Mouse (Mus musculus) left cerebral cortex, adult 2 months (tissue): ENCODE data around the gene Tac2. TPM values are rescaled to one million over a fixed set of nuclear protein-coding genes. Genes with fewer than 3 reads are reported as not detected.

ENCODE experiments used
- DNase-seq, 2 experiments: peaks; one replicate each; pipeline ENCODE4 v3.0.0; 2021 to 2022; ENCODE audit warnings: low spot score in 2 of 2, mixed read lengths in 1 of 2; ENCODE audit errors: extremely low spot score in 1 of 2
- H3K27ac ChIP-seq: fragments of 200-600 bp; 2 replicates; pipeline ENCODE4 v1.8.1; 2022
- H3K4me3 ChIP-seq: fragments of 200-600 bp; 2 replicates; pipeline ENCODE4 v1.8.1; 2022
- CTCF ChIP-seq: fragments of 200-600 bp; IDR thresholded peaks from 2 replicates; pipeline ENCODE4 v1.8.1; 2022; ENCODE audit warnings: antibody characterized with exemption, mild to moderate bottlenecking, moderate library complexity
- intact Hi-C: fragments of 180-260 bp; cut with DNase I; formaldehyde crosslinking; loops from one replicate; pipeline ENCODE4 v1.15.1; 2025
- total RNA-seq, 2 experiments: library from RNA; stranded (reverse); gene quantifications; 2 replicates each; pipeline ENCODE4 v1.2.3; 2021

Tac2 gene
- total RNA-seq, 2 experiments from 2014 or later, result 13.9 to 14.9 TPM

DNA sequence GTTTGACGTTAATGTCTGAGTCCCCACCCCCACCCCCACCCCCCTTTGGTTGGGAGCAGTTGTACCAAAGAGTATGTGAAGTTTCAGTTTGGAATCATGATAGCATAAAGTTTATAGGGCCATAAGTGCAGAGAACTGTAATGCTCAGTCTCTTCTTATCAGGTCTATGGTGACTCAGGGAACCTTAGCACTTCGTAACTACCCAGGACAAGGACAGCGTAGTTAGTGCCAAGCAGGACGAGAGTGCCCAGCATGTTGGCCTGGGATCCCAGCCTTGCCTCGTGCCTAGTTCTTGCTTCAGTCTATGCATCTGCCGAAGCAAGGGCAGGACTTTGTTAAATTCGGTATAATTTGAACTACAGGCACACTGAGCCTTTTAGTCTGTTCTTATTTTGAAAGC lies 28.5 kb upstream of the Tac2 start:
- intact Hi-C loops, result loop anchor here (2.0 to 5.0 kb wide), 3 partner anchors 39 to 312 kb away; partner anchors contain the start of gene Hsd17b6
- Histone ChIP-seq H3K27ac (no peak overlapping the region), H3K4me3 (no peak overlapping the region)
- no peak for DNase-seq
- no peak for TF ChIP-seq CTCF

DNA sequence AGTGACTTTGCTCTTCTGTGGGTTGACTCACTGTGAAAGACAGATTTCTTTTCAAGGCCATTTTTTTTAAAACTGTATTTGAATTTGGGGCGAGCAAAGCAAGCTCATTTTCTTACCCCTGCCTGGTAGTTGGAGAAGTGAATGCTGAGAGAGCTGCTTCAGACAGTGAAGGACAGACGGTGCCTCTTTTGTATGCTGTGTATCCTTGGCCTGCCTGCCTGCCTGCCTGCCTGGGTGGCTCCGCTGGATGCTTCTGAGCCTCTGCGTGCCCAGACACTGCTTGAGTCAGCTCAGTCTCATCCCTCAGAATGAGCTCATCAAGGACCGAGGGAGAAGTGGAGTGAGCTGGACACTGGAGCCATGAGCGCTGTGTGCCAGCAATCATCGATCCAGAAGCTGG lies 25.3 kb upstream of the Tac2 start:
- Histone ChIP-seq H3K27ac (no peak overlapping the region), H3K4me3 (no peak overlapping the region)
- no peak for TF ChIP-seq CTCF
- no peak for DNase-seq
- intact Hi-C loops, result loop anchor here (5.0 kb wide), 1 partner anchor 308 kb away; the partner anchor contains the start of gene Hsd17b6

DNA sequence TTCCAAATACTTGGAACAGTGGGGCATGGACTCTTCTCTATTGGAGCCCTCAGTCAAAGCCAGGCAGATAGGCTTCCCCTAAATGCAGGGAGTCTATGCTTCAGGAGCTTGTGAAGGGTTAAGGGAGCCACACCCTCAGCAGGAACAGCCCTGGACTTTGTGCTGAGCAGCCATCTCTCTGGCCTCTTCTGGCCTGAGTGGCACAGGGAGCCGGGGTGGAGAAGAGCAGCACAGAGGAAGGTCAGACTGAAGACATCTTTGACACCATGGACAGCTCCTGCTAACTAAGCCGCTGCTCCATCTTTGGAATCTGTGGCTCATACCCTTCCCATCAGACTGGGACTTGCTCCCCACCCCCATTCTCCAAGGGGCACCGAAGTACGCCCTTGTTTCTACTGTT lies 21.0 kb upstream of the Tac2 start:
- Histone ChIP-seq H3K27ac (no peak overlapping the region), H3K4me3 (no peak overlapping the region)
- intact Hi-C loops, result no loop called here
- DNase-seq, result no peak
- no peak for TF ChIP-seq CTCF

DNA sequence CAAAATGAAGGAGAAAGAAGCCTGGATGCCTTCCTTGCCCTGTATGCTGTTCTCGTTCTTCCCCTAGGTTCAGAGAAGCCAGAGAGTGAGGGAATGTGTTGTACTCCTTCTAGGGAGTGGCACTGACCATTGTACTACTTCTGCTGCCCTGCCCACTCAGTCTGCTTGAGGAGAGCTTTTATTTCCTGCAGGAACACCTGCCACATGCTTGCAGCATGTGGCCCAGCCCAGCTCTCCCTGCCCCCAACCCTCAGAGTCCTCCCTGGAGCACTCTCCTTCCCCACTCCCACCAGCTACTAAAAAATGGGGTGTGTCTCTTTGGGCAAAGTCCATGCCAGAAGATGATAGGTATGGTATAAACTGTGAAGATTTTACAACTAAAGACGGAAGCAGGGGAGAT lies 20.0 kb upstream of the Tac2 start:
- no peak for TF ChIP-seq CTCF
- DNase-seq, result no peak
- Histone ChIP-seq H3K27ac (no peak overlapping the region), H3K4me3 (no peak overlapping the region)
- intact Hi-C loops, result no loop called here

DNA sequence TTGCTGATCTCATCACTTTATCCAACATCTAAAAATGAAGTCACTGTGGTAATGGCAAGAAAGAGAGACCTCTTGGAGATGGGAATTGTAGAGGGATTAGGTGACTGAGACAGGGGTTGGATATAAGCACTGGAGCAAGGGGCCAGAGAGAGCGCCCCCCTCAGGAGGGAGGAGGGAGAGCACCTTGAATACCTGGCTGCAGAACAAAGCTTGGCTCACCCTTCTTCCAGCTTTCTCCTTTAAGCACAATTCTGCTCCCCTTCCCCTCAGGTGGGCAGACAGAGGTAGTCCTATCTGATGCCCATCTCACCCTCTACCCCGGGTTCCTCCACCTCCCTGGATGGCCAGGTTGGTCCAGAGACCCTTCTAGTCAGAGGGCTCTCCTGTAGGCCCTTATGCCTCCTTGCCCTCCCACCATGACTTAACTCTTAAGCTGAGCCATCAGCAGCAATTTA lies 19.5 kb upstream of the Tac2 start, which contains the start of gene Myo1a:
Myo1a (plus strand) TSS at position 405 of the 455 bp plus-strand sequence.
- no peak within 1 kb of the TSS for H3K27ac ChIP-seq
- peak; percentile 8 for TF ChIP-seq CTCF
- DNase-seq, result no peak
- intact Hi-C loops, result no loop called here
- no peak within 1 kb of the TSS for H3K4me3 ChIP-seq

DNA sequence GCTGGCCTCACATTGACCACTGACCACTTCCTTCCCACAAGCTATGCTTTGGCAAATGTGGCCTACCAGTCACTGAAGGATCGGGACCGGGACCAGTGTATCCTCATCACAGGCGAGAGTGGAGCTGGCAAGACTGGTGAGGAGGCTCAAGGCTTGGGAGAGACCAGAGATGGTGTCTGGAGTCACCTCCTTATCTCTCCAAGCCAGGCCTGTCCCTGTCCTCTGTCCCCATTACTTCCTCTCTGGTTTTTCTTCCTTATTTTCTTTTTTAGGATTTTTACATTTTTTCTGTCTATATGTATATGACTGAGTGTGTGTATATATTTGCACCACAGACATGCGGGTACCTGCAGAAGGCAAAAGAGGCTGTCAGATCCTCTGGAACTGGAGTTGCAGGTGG lies 18.5 kb upstream of the Tac2 start:
- intact Hi-C loops, result no loop called here
- no peak for TF ChIP-seq CTCF
- Histone ChIP-seq H3K4me3 (no peak overlapping the region), H3K27ac (no peak overlapping the region)
- no peak for DNase-seq

DNA sequence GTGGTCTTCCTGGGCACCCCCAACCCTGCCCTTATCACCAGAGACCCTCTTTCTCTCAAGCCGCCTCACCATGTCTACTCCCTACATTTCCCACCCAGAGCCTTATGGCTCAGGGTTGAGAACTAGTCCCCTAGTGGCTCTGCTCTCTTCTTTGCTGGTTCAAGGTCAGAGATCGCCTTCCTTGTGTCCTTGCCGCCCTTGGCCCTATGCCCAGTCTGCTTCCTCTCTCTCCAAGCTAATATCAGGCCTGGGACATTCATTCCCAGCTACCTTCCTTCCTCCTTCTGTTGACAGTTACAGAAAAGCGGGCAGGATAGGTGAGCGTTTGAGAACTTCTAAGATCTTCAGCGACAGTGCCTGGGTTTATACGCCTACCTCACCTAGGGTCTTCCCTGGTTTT lies 16.6 kb upstream of the Tac2 start:
- intact Hi-C loops, result no loop called here
- no peak overlapping the region for H3K4me3 ChIP-seq
- H3K27ac ChIP-seq, result no peak overlapping the region
- no peak for DNase-seq
- no peak for TF ChIP-seq CTCF

DNA sequence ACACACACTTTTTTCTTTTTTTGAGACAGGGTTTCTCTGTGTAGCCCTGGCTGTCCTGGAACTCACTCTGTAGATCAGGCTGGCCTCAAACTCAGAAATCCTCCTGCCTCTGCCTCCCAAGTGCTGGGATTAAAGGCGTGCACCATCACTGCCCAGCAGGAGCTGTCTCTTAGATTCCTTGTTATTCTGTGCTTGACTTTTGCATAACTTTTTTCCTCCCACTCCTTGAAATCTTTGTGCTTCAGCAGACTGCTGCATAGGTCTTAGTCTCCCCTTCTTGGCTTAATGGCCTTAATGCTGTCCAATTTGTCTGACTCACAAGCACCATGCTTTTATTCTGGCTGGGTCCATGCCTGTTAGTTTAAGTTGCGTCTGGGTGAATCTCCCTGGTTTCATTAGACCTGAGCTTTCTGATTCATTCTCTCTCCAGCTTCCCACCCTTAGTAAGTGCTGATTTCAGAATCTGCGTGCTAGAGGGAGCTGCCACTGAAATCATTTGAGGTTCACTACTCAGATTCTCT lies 15.4 kb upstream of the Tac2 start:
- H3K27ac ChIP-seq, result no peak overlapping the region
- no peak overlapping the region for H3K4me3 ChIP-seq
- intact Hi-C loops, result no loop called here
- no peak for DNase-seq
- TF ChIP-seq CTCF, result no peak

DNA sequence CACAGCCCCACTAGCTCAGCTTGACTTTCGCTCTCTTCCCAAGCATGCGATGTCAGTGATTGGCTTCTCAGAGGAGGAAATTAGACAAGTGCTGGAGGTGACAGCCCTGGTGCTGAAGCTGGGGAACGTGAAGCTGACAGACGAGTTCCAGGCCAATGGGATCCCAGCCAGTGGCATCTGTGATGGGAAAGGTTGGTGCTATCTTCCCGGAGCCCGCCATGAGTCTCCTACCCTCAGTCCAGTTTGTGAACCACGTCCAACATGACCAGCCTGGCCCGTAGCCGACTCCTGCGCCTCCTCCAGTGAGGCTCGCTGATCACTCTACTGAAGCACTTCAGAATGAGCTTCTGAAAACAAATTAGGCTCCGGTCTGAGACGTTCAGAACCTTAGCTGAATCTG lies 13.9 kb upstream of the Tac2 start:
- no peak for TF ChIP-seq CTCF
- intact Hi-C loops, result no loop called here
- Histone ChIP-seq H3K4me3 (no peak overlapping the region), H3K27ac (no peak overlapping the region)
- DNase-seq, result no peak

DNA sequence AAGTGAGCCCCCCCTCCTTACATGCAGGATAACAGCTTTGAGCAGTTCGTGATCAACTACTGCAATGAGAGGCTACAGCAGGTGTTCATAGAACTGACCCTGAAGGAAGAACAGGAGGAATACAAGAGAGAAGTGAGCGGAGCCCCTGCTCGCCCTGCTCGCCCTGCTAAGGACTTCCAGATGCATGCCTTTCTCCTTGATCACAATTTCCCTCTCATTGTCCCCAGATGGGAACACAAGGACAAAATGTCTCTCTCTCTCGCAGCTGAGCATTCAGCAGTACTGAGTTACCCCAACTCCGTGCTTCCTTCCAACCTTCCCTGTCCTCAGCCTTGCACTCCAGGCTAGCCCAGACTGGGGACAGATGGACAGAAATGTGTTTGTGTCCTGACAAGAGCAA lies 11.5 kb upstream of the Tac2 start:
- intact Hi-C loops, result no loop called here
- no peak for DNase-seq
- Histone ChIP-seq H3K4me3 (no peak overlapping the region), H3K27ac (no peak overlapping the region)
- TF ChIP-seq CTCF, result no peak

DNA sequence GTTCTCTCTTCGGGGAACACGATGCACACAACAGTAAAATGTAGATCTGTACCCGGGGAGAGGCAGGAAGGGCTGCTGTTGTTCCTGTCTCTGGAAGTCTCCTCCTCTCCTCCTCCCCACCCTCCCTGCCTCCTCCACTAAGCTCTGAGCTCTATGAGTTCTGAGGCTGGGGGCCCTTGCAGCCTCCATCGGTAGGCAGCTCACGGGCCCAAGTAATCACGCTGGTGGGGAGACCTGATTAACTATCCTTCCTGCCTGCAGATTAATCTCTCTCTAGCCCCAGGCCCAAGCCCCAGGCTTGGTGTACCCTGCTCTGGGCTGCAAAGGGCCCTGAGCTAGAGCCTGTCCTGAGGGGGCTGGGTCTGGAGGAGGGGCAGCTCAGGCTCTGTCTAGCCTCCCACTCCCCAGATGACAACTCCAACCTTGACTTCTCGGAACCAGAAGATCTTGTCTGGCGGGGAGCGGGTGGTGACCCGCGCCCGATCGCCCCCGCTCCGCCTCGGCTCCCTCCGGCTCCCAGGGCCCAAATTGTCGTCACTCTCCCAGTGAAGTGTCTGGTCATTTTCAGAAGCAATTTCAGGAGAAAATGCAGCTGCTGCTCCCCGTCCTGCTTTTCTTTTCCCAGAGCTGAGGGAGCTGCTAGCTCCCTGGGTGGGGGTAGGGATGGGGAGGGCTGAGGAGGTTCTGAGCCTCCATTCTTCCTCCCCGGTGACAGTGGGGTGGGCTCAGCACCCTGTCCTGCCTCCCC lies 2.4 kb upstream of the Tac2 start:
- peak in 1 of 2 experiments; percentile 22 for DNase-seq
- peak overlapping the region; percentile 64 for H3K27ac ChIP-seq
- H3K4me3 ChIP-seq, result 0 out of 2 replicates have a peak overlapping the region, but pooled peaks have one; percentile 7
- TF ChIP-seq CTCF, result no peak
- intact Hi-C loops, result no loop called here

DNA sequence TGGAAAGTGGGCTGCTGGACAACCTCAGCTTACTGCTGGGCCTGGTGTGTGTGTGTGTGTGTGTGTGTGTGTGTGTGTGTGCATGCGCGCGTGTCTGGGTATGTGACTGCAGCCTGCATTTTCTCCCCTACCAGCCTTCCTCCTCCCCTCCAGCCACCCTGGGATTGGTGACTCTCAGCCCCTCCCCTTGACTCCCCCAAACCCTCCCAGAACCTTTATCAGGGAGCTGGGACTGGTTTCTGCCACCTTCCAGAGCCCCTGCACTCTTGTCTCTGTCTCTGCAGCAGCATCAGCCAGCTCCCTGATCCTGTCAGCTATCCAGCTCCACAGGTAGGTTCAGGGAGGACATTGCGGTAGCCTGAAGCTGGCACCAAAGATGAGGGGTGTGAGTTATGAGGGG lies 858 bp downstream of the Tac2 start:
- H3K4me3 ChIP-seq, result no peak overlapping the region
- DNase-seq, result no peak
- intact Hi-C loops, result no loop called here
- TF ChIP-seq CTCF, result no peak
- no peak overlapping the region for H3K27ac ChIP-seq

DNA sequence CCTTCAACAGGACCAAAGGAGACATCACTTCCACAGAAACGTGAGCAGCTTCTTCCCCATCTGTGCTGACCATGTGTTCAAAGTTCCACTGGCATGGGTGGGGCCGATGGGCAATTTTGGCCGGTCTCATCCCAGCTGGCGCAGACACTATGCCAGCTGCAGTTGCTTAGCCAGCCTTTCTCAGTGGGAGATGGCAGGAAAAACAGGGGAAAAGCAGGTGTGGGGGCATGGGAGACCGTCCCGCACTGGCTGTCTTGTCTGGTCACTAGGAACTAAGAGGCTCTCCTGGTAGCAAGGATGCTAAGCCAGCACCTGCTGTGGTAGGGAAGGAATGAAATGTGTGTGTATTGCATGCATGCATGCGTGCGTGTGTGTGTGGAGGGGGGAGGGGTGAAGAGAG lies 4.2 kb downstream of the Tac2 start:
- H3K27ac ChIP-seq, result no peak overlapping the region
- DNase-seq, result peak in 1 of 2 experiments; percentile 20
- intact Hi-C loops, result no loop called here
- H3K4me3 ChIP-seq, result no peak overlapping the region
- no peak for TF ChIP-seq CTCF
